Mouse (Mus musculus): ENCODE results near the gene Mc3r.

- no peak for TF ChIP-seq CTCF (IDR thresholded peaks at IDR 0.05; ENCODE audit: insufficient read depth, low read depth, low read length)
- no peak for TF ChIP-seq POLR2A (IDR thresholded peaks at IDR 0.05; ENCODE audit: insufficient read depth, low read depth, low read length)
These were observed 24.7 kb upstream of the Mc3r start for GRCm38 (mm10) chr2:172223451-172224200.
